Mouse (Mus musculus) gastrocnemius, postnatal 10 days (tissue): ENCODE results near the gene Tas2r123. TPM values are rescaled to one million over a fixed set of nuclear protein-coding genes. Genes with fewer than 3 reads are reported as not detected.

Experiments used
- DNase-seq: peaks from one replicate; pipeline ENCODE4 v3.0.0; 2021; ENCODE audit warnings: mixed read lengths
- long read RNA-seq, 2 experiments: library from polyadenylated mRNA; stranded (forward); transcript quantifications; one replicate each; pipeline ENCODE4 v2.0.0; 2021
- total RNA-seq, 2 experiments: library from RNA; stranded (reverse); gene quantifications; 2 replicates each; pipeline ENCODE4 v1.2.3; 2021

Gene Tas2r123
- total RNA-seq = not detected
- long read RNA-seq, experiment 1 = 0 reads
- long read RNA-seq, experiment 2 = 0 reads

GRCm38 (mm10) chr6:132846842-132847241 is at the start of gene Tas2r123:
Tas2r123 (plus strand) TSS chr6:132847142.
- DNase-seq = no peak

- no peak for DNase-seq
These were observed 44.4 kb upstream of the Tas2r123 start, which contains the start of gene Tas2r117 for GRCm38 (mm10) chr6:132802518-132802917. Tas2r117 (plus strand) TSS chr6:132802818.

- no peak for DNase-seq
These were observed 8.2 kb downstream of the Tas2r123 start, which contains the start of gene Tas2r116 for GRCm38 (mm10) chr6:132855138-132855537. Tas2r116 (plus strand) TSS chr6:132855438.

GRCm38 (mm10) chr6:132867708-132868107 is 20.8 kb downstream of the Tas2r123 start, which contains the start of gene Tas2r110:
Tas2r110 (plus strand) TSS chr6:132868008.
- no peak for DNase-seq

GRCm38 (mm10) chr6:132892711-132893110 is 45.8 kb downstream of the Tas2r123 start, which contains the start of gene Tas2r113:
Tas2r113 (plus strand) TSS chr6:132893011.
- DNase-seq = no peak

Other genes with a start within 250 kb of the Tas2r123 start
- not detected for gene A630073D07Rik, start 195.6 kb upstream of the Tas2r123 start, total RNA-seq
- gene Tas2r120, start 190.2 kb upstream of the Tas2r123 start, total RNA-seq = not detected
- gene Tas2r121, start 146.1 kb upstream of the Tas2r123 start, total RNA-seq = not detected
- gene Tas2r122, start 135.2 kb upstream of the Tas2r123 start, total RNA-seq = not detected
- not detected for gene Tas2r115, start 109.1 kb upstream of the Tas2r123 start, total RNA-seq
- gene Tas2r124, start 92.4 kb upstream of the Tas2r123 start, total RNA-seq = not detected
- not detected for gene Tas2r102, start 85.0 kb upstream of the Tas2r123 start, total RNA-seq
- gene Tas2r136, start 69.0 kb upstream of the Tas2r123 start, total RNA-seq = not detected
- not detected for gene Tas2r117, start 44.3 kb upstream of the Tas2r123 start, total RNA-seq
- gene Tas2r116, start 8.3 kb downstream of the Tas2r123 start, total RNA-seq = not detected
- not detected for gene Tas2r110, start 20.9 kb downstream of the Tas2r123 start, total RNA-seq
- gene Tas2r113, start 45.9 kb downstream of the Tas2r123 start, total RNA-seq = not detected
- gene Tas2r125, start 62.5 kb downstream of the Tas2r123 start, total RNA-seq = not detected
- gene Tas2r129, start 104.0 kb downstream of the Tas2r123 start, total RNA-seq = not detected
- gene Tas2r131, start 110.8 kb downstream of the Tas2r123 start, total RNA-seq = not detected
- not detected for gene Tas2r109, start 133.8 kb downstream of the Tas2r123 start, total RNA-seq
- gene Tas2r103, start 190.0 kb downstream of the Tas2r123 start, total RNA-seq = not detected
- gene Tas2r140, start 208.7 kb downstream of the Tas2r123 start, total RNA-seq = not detected